Mouse (Mus musculus) E14TG2a.4 (cell line): ENCODE measurements around the gene Mrps34.
"Not testable (repeated sequence)": the region's sequence is repeated elsewhere in the genome, so short reads cannot be mapped to it uniquely, and the experiment has no call there.

Experiments used
- H3K27me3 ChIP-seq: 2 replicates; pipeline ENCODE4 v1.6.1; 2014; ENCODE audit warnings: low read length, control low read depth; ENCODE audit not compliant: insufficient read depth
- H3K36me3 ChIP-seq: 2 replicates; pipeline ENCODE4 v1.6.1; 2014; ENCODE audit warnings: low read length, control low read depth; ENCODE audit not compliant: insufficient read depth
- H3K4me1 ChIP-seq: replicated peaks from 2 replicates; pipeline ENCODE4 v1.6.1; 2014; ENCODE audit warnings: low read depth, low read length, control low read depth
- H3K4me3 ChIP-seq: replicated peaks from 2 replicates; pipeline ENCODE4 v1.5.1; 2014; ENCODE audit warnings: mild to moderate bottlenecking, low read length
- H3K9me3 ChIP-seq: 2 replicates; pipeline ENCODE4 v1.6.1; 2014; ENCODE audit warnings: low read length, control low read depth
- CTCF ChIP-seq: conservative IDR thresholded peaks from 2 replicates; pipeline ENCODE4 v1.5.1; 2014; ENCODE audit warnings: low read length
- NANOG ChIP-seq: IDR thresholded peaks from 2 replicates; pipeline ENCODE4 v1.6.1; 2014; ENCODE audit warnings: borderline replicate concordance, low read length, mixed read lengths
- POU5F1 ChIP-seq: IDR thresholded peaks from 2 replicates; pipeline ENCODE4 v1.6.1; 2014; ENCODE audit warnings: low read length, borderline replicate concordance

The Mrps34 gene

GRCm38 (mm10) chr17:24933163-24933562, 38.2 kb downstream of the Mrps34 start:
- TF ChIP-seq NANOG (no peak), POU5F1 (no peak), CTCF (no peak)
- Histone ChIP-seq H3K4me3 (no peak overlapping the region), H3K27me3 (no peaks in the 10 kb centered on the region), H3K36me3 (peaks cover 37% of the 10 kb centered on the region), H3K9me3 (no peaks in the 10 kb centered on the region), H3K4me1 (peaks cover 29% of the 10 kb centered on the region)

- no peaks in the 10 kb centered on the region for H3K27me3 ChIP-seq
- H3K36me3 ChIP-seq, result peaks cover 35% of the 10 kb centered on the region
- peaks cover 16% of the 10 kb centered on the region for H3K4me1 ChIP-seq
- no peaks in the 10 kb centered on the region for H3K9me3 ChIP-seq
- H3K4me3 ChIP-seq, result no peak overlapping the region
- TF ChIP-seq CTCF (no peak), NANOG (no peak), POU5F1 (no peak)
Measured at GRCm38 (mm10) chr17:24934926-24935325, 40.0 kb downstream of the Mrps34 start.

- TF ChIP-seq CTCF (no peak), POU5F1 (no peak), NANOG (no peak)
- Histone ChIP-seq H3K4me3 (peak overlapping the region; percentile 96), H3K27me3 (no peaks in the 10 kb centered on the region), H3K36me3 (peaks cover 41% of the 10 kb centered on the region), H3K4me1 (peaks cover 16% of the 10 kb centered on the region), H3K9me3 (no peaks in the 10 kb centered on the region)
Measured at GRCm38 (mm10) chr17:24935666-24936065, 40.8 kb downstream of the Mrps34 start.

GRCm38 (mm10) chr17:24936259-24937237, 41.6 kb downstream of the Mrps34 start, which contains the start of gene Mapk8ip3:
Gene Mapk8ip3 (minus strand): TSS chr17:24936977.
- Histone ChIP-seq H3K9me3 (no peaks in the 10 kb centered on the region), H3K4me1 (peaks cover 16% of the 10 kb centered on the region), H3K4me3 (peak within 1 kb of the TSS; percentile 96), H3K36me3 (peaks cover 49% of the 10 kb centered on the region), H3K27me3 (no peaks in the 10 kb centered on the region)
- TF ChIP-seq POU5F1 (no peak), CTCF (no peak), NANOG (no peak)

GRCm38 (mm10) chr17:24937266-24937665, 42.4 kb downstream of the Mrps34 start:
- no peak for TF ChIP-seq CTCF
- TF ChIP-seq NANOG, result no peak
- TF ChIP-seq POU5F1, result no peak
- peaks cover 52% of the 10 kb centered on the region for H3K36me3 ChIP-seq
- no peaks in the 10 kb centered on the region for H3K27me3 ChIP-seq
- peaks cover 16% of the 10 kb centered on the region for H3K4me1 ChIP-seq
- no peaks in the 10 kb centered on the region for H3K9me3 ChIP-seq
- H3K4me3 ChIP-seq, result peak overlapping the region; percentile 96

- peaks cover 17% of the 10 kb centered on the region for H3K4me1 ChIP-seq
- H3K4me3 ChIP-seq, H3K9me3 ChIP-seq, H3K27me3 ChIP-seq: not testable (repeated sequence)
- peak; percentile 47 for TF ChIP-seq CTCF
- peaks cover 71% of the 10 kb centered on the region for H3K36me3 ChIP-seq
Measured at GRCm38 (mm10) chr17:24942453-24942852, 47.5 kb downstream of the Mrps34 start.

- no peak for TF ChIP-seq POU5F1
- TF ChIP-seq CTCF, result no peak
- TF ChIP-seq NANOG, result no peak
- H3K9me3 ChIP-seq, result no peaks in the 10 kb centered on the region
- no peaks in the 10 kb centered on the region for H3K27me3 ChIP-seq
- H3K4me1 ChIP-seq, result peaks cover 17% of the 10 kb centered on the region
- peak overlapping the region; percentile 37 for H3K4me3 ChIP-seq
- peaks cover 77% of the 10 kb centered on the region for H3K36me3 ChIP-seq
Measured at GRCm38 (mm10) chr17:24943036-24943435, 48.1 kb downstream of the Mrps34 start.

GRCm38 (mm10) chr17:24943589-24943988, 48.7 kb downstream of the Mrps34 start:
- not testable (repeated sequence) for H3K4me3 ChIP-seq, H3K27me3 ChIP-seq, H3K9me3 ChIP-seq
- peaks cover 19% of the 10 kb centered on the region for H3K4me1 ChIP-seq
- peaks cover 82% of the 10 kb centered on the region for H3K36me3 ChIP-seq
